26 mouse cellular contexts compared by ENCODE assay signal in the genomic region with DNA sequence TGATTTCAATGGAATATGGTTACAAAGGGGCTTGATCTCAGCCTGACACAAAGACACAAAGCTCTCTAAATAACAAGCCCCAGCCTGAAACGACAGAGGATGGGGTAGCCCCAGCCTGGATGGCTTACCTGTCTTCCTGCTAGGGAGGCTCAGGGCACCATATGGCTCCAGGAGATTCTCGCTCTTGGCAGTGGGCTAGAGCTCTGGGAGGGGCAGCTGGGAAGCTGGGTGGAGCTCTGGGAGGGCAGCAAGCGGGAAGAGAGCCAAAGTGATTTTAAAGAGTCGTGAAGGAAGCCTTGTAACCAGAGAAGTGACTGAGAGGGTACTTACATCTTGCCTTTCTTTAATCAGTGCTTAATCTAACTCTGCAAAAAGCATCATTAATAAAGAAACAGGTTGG. TPM values are rescaled to one million over a fixed set of nuclear protein-coding genes. Genes with fewer than 3 reads are reported as not detected.
"Had no signal": no experiment of that assay in that cellular context is flagged by ENCODE, and none has a peak within 500 bp of the region (broad histone marks: within the 10 kb centered on the region; RNA-seq: fewer than 3 reads in every experiment).

Scn11a (minus strand) TSS at position 160 of the 400 bp plus-strand sequence.

- H3K9ac ChIP-seq: limb, embryonic 12.5 days; limb, embryonic 15.5 days; liver, embryonic 14.5 days; liver, postnatal 0 days; lung, embryonic 14.5 days; midbrain, embryonic 12.5 days; midbrain, embryonic 15.5 days; neural tube, embryonic 12.5 days; neural tube, embryonic 15.5 days had no signal

- H3K27ac ChIP-seq: kidney, postnatal 0 days; layer of hippocampus, adult 2 months; limb, embryonic 12.5 days; limb, embryonic 15.5 days; liver, embryonic 14.5 days; macrophage; midbrain, embryonic 12.5 days; midbrain, embryonic 15.5 days; neural tube, embryonic 12.5 days; neural tube, embryonic 15.5 days; stomach, postnatal 0 days had no signal

- H3K4me1 ChIP-seq: midbrain, embryonic 12.5 days; midbrain, embryonic 15.5 days; neural tube, embryonic 12.5 days; neural tube, embryonic 15.5 days had no signal

- DNase-seq: kidney, postnatal 25 days; layer of hippocampus, adult 9-11 months; liver, postnatal 0 days; lung, embryonic 14.5 days; right cerebral cortex, adult 18-20 months; right cerebral cortex, postnatal 14 days; right cerebral cortex, postnatal 4 days; thymus, adult 2 months; thymus, postnatal 14 days; thymus, postnatal 4 days had no signal

- H3K9me3 ChIP-seq: limb, embryonic 12.5 days; limb, embryonic 15.5 days; midbrain, embryonic 12.5 days; midbrain, embryonic 15.5 days; neural tube, embryonic 12.5 days; neural tube, embryonic 15.5 days had no signal

- H3K36me3 ChIP-seq: limb, embryonic 12.5 days; limb, embryonic 15.5 days; midbrain, embryonic 12.5 days; midbrain, embryonic 15.5 days; neural tube, embryonic 12.5 days; neural tube, embryonic 15.5 days had no signal

- H3K4me3 ChIP-seq: layer of hippocampus, adult 2 months; limb, embryonic 12.5 days; limb, embryonic 15.5 days; midbrain, embryonic 12.5 days; midbrain, embryonic 15.5 days; neural tube, embryonic 12.5 days; neural tube, embryonic 15.5 days had no signal

- H3K4me2 ChIP-seq: limb, embryonic 15.5 days; liver, embryonic 11.5 days; lung, embryonic 14.5 days; midbrain, embryonic 12.5 days; midbrain, embryonic 15.5 days; neural tube, embryonic 12.5 days; neural tube, embryonic 15.5 days had no signal

- ATAC-seq: liver, postnatal 0 days; lung, postnatal 0 days; midbrain, embryonic 15.5 days had no signal

- H3K27me3 ChIP-seq: limb, embryonic 12.5 days; limb, embryonic 15.5 days; midbrain, embryonic 12.5 days; midbrain, embryonic 15.5 days; neural tube, embryonic 12.5 days; neural tube, embryonic 15.5 days had no signal

RNA-seq across cellular contexts. Expression of gene Scn11a, which starts in this region (rescaled TPM):
- total RNA-seq: layer of hippocampus, adult 2 months; layer of hippocampus, postnatal 25 days; megakaryocyte, adult 5-6 weeks had no signal
- polyA plus RNA-seq: liver, postnatal 0 days; lung, postnatal 0 days; macrophage; stomach, embryonic 14.5 days had no signal
